Mouse (Mus musculus) kidney, postnatal 10 days (tissue): ENCODE measurements around the gene Nfe2l3.
"Not testable (repeated sequence)": the region's sequence is repeated elsewhere in the genome, so short reads cannot be mapped to it uniquely, and the experiment has no call there.

Source experiments
- DNase-seq: peaks from one replicate; pipeline ENCODE4 v3.0.0; 2021; ENCODE audit warnings: mixed read lengths

Gene Nfe2l3

DNA sequence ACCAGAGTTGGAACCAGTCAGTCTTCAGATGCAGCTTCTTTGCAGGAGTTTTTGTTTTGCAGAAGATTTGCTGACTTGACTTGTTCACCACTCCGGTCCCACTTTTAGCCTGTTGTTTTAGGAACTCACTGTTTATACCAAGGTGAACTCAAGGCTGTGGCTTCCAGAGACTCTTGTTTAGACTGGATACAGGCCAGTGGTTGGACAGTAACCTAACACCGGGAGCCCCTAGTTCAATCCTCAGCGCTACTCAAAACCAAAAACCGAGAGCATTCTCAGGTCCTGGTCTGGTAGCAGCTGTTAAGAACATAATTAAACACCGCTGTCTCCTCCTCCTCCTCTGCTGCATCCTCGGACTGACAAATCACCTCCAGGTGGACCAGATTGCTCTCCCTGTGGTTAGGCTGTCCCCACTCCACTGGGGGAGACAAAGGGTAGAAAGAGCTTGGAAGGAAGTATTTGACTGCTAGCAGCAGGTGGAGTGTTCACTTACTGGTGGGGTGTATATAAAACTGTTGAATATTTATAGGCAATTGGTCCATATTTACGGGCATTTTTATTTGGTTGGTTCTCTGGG lies 20.5 kb downstream of the Nfe2l3 start:
- DNase-seq = no peak

DNA sequence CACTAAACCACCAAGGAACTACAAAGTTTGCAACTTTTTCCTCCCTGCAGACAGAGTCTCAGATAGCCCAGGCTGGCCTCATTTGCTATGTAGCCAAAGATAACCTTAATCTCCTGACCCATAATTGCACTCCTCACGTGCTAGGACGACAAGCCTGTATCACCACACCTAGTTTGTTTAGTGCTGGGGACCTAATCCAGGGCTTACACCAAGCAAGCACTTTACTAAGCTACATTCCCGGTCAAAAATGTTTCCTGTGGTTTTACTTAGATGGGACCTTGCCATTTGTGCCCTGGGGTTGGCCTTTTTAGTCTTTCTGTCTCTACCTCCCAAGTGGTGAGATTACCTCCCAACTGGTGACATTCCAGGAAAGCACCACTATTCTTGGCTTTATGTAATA lies 22.5 kb downstream of the Nfe2l3 start:
- no peak for DNase-seq

DNA sequence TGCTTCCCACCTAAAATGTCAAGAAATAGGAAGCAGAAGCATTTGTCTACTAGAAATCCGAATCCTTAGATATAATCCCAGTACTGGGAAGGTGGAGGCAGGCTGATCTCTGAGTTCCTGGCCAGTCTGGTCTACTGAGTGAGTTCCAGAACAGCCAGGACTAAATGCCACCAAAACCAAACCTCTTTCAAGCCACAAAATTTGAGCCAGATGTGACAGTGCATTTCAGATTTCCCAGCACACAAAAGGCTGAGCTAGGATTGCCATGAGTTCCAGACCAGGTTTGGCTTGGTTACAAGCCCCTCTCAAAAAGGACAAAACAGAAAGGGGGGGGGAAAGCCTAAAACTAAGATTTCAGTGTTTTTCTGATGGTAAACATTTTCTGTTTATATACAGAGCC lies 23.7 kb downstream of the Nfe2l3 start:
- DNase-seq = no peak

DNA sequence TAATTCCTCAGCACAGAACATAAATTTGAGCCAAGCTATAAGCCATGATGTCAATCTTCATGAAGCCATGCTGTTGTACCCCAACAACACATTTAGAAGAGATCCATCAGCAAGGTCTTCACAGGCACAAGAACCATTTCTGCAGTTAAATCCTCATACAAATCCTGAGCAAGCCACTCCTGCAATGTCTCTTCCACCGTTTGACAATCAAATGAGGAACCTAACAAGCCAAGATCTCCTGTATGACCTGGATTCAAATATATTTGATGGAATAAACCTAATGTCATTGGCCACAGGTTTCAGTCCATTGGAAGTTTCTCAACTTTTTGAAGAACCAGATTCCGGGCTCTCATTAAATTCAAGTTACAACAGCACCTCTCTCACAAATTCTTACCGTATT lies 24.8 kb downstream of the Nfe2l3 start:
- no peak for DNase-seq

DNA sequence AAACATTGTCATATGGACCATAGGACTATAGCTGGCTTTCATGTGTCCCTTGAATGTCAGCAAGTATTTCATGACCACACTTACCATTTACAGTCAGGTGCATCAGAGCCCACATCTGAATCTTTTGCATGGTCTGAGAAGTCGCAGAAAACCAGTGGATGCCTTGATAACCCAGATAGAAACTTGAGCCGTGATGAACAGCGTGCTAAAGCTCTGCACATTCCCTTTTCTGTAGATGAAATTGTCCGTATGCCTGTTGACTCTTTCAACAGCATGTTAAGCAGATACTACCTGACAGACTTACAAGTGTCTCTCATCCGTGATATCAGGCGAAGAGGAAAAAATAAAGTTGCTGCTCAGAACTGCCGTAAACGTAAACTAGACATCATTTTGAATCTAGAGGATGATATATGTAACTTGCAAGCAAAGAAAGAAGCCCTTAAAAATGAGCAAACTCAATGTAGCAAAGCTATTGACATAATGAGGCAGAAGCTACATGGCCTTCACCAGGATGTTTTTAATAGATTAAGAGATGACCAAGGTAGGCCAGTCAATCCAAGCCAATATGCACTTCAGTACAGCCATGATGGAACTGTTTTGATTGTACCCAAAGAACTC lies 25.4 kb downstream of the Nfe2l3 start:
- DNase-seq = no peak

DNA sequence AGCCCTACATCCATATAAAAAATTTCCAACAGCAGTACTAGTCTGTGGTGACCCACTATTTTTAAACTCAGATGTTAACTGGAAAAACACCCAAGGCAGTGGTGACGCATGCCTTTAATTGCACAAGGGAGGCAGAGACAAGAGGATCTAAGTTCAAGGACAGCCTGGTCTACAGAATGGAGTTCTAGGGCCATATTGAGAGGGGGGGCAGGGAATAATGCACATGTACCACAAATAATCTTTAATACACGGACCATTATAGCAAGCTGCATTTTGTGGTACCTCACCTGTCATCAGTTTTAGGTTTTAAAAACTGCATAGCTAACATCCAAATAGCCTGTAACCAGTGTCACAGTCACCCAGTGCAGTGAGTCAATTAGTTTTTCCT lies 26.4 kb downstream of the Nfe2l3 start:
- DNase-seq = no peak

DNA sequence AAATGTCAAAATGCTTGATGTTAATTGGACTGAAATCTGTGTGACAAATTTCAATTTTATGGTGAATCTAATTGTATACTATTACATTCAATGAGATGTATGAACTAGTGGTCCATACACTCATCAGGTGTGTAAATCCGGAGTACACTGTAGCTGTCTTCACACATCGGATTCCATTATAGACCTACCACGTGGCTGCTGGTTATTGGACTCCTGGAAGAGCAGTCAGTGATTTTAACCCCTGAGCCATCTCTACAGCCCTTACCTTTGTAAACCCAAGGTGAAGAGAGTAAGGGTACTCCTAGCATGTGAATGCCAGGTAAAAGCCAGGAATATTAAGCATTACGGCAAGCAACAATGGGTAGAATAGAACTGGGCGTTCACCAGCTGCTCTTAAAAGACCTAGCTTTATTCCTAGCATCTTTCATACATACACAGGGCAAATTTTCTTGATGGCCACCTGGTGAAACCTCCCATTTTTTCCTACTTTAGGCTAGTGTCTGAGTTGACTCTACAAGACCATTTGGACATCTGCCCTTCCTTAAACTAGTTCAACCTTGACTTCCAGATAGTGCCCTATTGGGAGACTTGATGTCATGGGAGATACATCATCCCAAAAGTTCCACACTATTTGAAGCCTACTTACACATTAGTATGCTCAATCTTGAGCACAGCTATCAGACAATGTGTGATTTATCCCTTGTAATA lies 27.0 kb downstream of the Nfe2l3 start:
- DNase-seq = no peak

DNA sequence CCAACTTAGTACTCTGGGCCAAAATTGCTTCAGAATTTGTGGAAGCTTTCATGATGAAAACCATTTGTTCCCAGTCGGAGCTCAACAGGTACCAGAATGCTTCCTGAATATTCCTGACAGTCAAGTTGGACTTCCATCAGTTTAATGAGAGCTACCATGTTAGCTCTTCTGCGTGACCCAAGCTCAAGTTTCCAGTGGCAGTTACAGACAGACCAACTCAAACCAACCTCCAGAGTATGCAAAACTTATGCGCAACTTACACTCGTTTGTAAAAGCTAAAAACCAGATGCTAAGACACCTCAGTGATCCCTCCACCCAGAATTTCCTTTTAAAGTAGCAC lies 27.5 kb downstream of the Nfe2l3 start:
- no peak for DNase-seq

DNA sequence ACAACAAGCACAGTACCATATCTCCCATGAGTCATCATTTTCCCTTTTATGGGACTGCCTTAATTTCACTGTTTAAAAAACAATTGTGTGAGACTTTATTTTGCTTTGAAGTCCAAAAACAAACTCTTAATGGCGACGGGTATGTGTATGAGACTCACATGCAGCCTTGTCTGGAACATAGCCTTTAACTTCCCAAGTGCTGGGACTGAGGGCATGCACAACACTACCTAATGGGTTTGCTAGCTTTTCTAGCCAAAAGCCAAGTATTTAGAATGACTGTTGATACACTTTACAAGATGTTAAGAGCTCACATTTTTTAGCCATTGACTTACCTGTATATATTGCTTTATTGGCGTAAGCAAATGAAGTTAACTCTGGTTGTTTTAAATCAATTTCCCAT lies 27.9 kb downstream of the Nfe2l3 start:
- DNase-seq = no peak

DNA sequence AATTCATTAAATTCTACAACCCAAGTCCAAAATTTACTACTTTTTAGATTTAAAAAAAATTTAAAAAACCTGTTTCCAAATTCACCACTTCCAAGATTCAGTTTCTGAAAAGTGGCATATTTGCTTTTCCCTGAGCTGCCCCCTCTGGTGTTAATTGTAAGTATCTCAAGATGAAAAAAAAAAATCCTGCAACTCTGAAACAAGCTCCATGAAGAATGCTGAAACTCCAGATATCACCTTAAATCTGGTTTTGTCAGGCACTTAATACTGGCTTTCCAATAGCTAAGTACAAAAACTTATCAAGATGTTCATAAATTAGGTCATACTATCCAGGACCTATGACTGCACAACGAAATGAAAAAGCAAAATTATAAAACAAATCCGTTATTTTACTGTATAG lies 35.2 kb downstream of the Nfe2l3 start:
- no peak for DNase-seq

DNA sequence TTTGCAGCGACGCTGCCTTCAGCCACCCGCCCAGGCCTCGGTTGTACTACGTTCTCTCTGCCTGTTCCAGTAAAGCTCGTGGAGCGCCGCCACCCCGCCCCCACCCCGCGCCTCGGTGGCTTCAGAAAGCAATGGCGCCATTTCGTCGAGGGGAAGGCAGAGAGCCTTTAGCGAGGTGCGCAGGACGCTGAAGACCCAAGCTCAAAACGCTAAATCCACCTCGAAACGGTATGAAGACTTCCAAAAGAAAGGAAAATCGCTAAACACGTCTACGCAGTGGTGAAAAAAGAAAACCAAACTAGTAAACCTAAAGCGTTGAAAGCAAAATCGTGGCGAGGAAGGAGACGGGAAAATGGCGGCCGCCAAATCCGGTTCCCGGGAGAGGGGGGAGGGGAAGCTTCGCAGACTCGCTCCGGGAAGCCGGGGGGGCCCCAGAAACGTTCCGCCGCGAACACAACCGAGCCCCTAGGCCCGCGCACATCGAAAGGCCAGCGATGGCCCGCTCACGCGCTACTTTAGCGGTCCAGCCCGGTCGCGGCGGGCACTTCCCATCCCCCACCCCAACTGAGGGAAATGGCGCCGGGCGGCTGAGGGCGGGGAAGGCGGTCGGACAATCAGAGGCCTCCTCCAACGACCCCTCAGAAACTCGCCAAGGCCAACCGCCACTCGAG lies 36.6 kb downstream of the Nfe2l3 start:
- peak; percentile 87 for DNase-seq

DNA sequence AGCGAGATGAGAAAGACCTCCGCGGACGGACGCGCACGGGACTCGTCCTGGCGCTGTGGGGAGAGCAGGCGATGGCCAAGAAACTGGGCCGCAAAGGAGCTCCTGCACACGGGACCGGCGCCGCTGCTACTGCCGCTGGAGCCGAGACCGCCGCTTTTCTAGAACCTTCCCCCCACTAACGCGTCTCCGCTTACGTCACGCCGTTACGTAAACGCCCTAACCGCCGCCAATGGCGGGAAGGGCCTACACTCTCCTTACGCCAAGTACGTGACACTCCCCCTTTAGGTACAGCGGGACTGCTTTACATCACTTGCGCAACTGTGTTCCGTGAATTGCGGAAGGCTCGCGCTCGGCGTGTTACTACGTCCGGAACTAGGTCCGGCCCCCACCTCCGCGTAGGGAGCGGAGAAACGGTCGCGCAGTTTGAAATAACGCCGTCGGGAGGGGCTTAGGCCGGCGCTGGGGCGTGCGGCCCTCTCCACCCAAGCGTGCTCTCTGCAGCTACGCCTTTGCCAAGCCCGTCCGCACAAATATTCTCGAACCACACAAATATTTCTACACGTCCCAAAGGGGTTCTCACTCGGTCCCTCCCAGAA lies 37.3 kb downstream of the Nfe2l3 start, which contains the start of gene Hnrnpa2b1:
Gene Hnrnpa2b1, minus strand, starts transcription at position 180 of the 596 bp plus-strand sequence.
- DNase-seq = peak; percentile 98

DNA sequence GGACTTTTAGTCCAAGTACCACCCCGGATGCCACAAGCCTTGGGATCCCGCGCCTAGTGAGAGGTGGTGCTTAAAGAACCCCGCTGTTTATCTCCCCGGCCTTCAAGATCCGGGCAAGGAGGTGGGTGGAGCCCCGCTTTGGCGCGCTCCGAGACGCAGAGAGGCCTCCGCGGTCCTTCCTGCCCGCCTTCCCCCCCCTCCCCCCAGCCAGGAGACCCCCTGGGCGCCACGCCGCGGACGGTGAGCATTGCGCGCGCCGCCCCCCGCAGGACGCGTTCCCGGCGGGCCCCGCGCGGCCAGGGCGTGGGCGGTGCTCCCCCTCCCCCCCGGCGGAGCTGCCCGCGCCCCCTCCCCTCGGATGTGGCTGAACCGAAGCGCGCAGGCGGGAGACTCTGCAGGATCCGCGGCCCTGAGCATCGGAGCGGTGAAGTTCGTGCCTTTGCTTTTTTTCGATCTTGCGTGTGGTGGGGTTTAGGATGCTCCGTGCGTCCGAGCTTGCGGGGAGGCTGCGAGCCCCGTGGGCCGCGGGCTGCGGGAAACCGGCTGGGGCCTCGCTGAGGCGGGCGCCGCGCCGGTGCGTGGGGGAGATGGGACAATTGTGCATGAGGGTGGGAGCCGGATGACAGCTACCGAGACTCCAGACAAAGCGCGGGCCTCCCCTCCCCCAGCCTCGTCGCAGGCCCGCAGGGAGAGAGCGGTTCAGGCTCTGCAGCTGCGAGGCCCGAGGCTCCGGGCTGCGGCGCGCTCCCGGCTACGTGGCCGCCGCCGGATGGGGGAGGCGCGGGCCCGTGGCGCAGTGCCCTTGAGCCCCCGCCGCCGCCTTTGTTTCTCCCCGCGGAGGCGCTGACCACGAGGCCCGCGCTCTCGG lies 38.1 kb downstream of the Nfe2l3 start, which contains the start of gene Cbx3:
Gene Cbx3, plus strand, starts transcription at position 50 of the 868 bp plus-strand sequence.
- DNase-seq = peak; percentile 93

DNA sequence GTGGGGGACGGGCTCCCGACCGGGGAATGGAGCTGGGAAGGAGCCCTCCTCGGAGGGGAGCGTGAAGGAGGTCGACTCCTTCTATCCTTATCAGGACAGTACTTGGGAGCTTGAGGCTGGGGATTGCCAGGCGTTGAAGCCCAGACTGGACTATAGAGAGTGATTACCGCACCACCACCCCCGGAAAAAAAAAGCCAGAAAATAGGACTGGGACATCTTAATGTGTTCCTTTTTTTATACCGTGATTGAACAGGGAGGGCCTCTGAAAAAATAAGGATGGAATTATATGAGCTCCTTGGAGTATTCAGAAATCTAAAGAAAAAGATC lies 38.7 kb downstream of the Nfe2l3 start:
- no peak for DNase-seq

DNA sequence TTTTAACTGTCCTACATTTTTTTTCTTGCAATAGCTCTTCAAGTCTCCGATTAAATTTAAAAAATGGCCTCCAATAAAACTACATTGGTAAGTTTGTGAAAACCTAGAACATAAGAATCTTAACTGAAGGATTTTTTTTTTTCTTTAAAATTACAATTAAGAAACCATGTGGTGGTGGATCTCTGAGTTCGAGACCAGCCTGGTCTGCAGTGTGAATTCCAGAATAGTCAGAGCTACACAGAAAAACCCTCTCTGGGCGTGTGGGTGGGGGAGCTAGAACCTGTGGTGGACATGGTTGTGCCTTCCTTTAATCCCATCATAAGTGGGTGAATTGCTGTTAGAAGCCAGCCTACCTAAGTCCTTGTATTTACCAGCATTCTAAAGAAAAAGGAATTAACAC lies 39.3 kb downstream of the Nfe2l3 start:
- DNase-seq = peak; percentile 12

DNA sequence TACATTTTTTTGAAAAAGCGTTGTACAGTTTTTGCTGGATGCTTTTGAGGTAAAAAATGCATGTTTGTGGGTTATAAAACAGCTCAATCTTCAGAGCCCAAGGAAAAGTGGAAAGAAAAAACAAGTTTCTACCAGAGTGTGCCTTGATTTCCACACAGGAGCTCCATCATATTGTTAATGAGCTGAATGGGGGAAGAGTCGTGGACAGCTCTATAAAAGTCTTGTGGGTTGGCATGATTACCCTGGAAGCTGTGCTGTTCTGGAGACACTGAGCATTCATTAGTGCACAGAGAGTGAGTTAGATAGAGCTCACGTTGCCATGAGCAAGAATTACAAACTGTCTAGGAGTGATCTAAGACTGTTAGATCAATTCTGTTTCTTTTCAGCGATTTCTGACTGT lies 39.7 kb downstream of the Nfe2l3 start:
- no peak for DNase-seq

DNA sequence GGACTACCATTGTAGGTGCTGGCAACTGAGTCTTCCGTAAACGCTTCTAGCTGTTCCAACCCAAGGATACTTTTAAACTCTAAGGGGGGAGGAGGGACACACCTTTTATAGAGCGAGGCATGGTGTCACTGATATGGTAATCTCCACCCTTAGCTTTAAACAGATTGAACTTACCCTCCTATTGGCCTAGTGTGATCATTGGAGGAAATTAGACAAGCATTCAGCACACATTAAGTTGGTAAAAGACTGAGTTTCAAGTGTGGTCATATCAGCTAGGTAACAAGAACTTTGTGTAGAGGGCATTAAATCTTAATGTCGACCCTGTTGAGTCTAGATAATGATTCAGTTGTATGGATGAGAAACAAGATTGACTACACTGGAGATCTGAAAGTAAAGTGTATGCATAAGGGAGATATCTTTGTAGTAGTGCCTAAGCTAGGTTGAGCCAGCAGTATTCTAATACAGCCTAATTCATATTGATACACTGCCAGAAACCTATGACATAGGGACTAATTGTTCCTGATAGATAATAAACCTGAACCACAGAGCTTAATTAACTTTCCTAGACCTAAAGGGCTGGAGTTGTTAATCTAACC lies 46.8 kb downstream of the Nfe2l3 start:
- DNase-seq = no peak

DNA sequence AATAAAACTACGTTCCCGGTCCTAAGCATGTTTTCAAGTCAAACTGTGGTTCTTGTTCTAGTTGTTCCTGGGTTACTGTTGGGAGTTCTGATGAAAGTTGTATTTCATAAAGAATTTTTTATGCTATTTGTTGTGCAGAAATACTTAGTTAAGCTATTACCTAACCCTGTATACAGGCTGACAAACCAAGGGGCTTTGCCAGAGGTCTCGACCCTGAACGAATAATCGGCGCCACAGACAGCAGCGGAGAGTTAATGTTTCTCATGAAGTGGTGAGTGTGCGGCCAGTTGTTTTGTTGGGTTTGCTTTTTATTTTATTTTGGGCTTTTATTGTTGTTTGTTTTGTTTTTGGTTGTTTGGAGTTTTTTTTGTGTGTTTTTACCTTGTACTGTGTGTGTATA lies 49.1 kb downstream of the Nfe2l3 start:
- DNase-seq = no peak

DNA sequence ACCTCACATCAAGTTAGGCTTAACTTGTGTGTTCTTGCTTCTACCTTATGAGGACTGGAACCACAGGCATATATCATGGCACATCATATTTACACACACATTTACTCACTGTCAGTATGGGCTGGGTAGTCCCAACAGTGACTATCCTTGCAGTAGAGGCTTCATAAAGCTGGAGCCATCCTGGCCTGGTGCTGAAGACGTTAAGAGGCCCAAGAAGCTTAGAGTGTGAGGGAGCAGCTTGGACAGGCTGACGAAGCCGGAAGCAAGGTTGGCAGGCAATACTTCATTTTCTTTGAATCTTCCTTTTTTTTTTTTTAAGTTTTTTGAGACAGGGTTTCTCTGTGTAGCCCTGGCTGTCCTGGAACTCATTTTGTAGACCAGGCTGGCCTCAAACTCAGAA lies 51.4 kb downstream of the Nfe2l3 start:
- no peak for DNase-seq

DNA sequence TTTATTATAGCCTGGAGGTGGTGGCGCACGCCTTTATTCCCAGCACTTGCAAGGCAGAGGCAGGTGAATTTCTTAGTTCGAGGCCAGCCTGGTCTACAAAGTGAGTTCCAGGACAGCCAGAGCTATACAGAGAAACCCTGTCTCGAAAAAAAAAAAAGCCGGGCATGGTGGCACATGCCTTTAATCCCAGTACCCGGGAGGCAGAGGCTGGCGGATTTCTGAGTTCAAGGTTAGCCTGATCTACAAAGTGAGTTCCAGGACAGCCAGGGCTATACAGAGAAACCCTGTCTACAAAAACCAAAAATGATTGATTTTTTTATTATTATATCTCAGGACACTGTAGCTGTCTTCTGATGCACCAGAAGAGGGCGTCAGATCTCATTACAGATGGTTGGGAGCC lies 52.1 kb downstream of the Nfe2l3 start:
- not testable (repeated sequence) for DNase-seq

DNA sequence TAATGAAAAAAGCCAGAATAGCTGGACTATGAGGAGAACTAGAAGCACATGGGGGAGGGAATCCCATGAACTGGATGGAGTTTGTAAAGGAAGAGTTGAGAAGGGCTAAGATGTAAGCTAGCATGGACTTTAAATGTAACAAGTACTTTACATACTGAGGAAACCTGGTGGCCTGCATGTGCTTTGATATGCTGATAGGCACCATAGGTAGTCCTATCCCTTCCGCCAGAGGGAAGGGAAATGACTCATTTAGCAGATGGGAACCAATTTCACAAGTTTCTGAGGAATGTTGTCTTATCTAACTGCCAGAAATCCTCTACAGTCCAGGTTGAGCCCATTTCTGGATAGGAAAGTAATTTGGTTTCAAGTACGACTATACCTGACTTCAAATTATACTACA lies 53.2 kb downstream of the Nfe2l3 start:
- DNase-seq = no peak

DNA sequence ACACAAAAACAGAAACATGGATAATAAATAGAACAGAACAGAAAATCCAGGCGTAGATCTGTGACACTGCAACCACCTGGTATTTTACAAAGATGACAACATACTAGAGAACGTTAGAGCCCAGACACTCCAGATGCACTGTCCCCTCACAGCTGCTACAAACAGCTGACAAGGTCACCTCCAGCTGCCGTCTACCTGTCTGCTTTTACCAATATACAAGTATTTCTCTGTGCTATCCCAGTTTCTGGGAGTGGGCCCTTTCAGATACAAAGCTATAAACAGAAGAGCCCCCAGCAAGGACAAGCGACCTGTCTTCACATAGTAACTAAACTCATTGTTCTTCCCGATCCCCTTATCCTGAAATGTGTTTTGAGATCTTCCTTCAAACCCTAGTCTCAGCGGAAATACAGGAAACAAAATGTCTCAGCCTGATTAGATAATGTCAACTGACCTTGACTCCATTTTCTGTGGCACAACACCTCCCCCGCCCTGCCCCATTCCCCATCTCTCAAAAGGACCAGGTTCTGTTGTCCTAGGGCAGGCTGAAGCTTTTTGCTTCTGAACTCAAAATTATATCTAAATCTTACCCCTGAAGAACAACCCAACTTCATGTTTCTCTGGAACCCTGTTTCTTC lies 53.7 kb downstream of the Nfe2l3 start:
- no peak for DNase-seq
